Mouse (Mus musculus) heart, embryonic 16.5 days (tissue): ENCODE data around the gene Cacna1a. TPM values are rescaled to one million over a fixed set of nuclear protein-coding genes. Genes with fewer than 3 reads are reported as not detected.
A peak's percentile ranks its signal among the peaks of the same experiment; 100 is the strongest.

Source experiments
- ATAC-seq: fragments of 200-750 bp; cut with Nextera tagmentation; replicated peaks from 2 replicates; pipeline ENCODE4 v1.8.0; 2017; ENCODE audit warnings: moderate number of reproducible peaks; ENCODE audit not compliant: insufficient read depth, low FRiP score; ENCODE audit errors: extremely low read depth
- H3K27ac ChIP-seq: fragments of 300-500 bp; sonication (generic); 2 replicates; pipeline ENCODE4 v1.5.1; 2014; ENCODE audit warnings: mild to moderate bottlenecking, low read length, control low read depth, moderate library complexity
- H3K27me3 ChIP-seq: fragments of 300-500 bp; sonication (generic); 2 replicates; pipeline ENCODE4 v1.6.1; 2014; ENCODE audit warnings: low read length, mixed read lengths; ENCODE audit not compliant: control insufficient read depth, insufficient read depth
- H3K36me3 ChIP-seq: fragments of 300-500 bp; sonication (generic); 2 replicates; pipeline ENCODE4 v1.6.1; 2014; ENCODE audit not compliant: control insufficient read depth, insufficient read depth
- H3K4me1 ChIP-seq: fragments of 300-500 bp; sonication (generic); 2 replicates; pipeline ENCODE4 v1.6.1; 2014; ENCODE audit warnings: low read length, mixed read lengths; ENCODE audit not compliant: control insufficient read depth, insufficient read depth
- H3K4me2 ChIP-seq: fragments of 300-500 bp; sonication (generic); 2 replicates; pipeline ENCODE4 v1.6.1; 2014; ENCODE audit warnings: low read depth, mild to moderate bottlenecking, control low read depth, low read length
- H3K4me3 ChIP-seq: fragments of 300-500 bp; sonication (generic); 2 replicates; pipeline ENCODE4 v1.5.1; 2014; ENCODE audit warnings: mild to moderate bottlenecking, control low read depth, low read length
- H3K9ac ChIP-seq: fragments of 300-500 bp; sonication (generic); 2 replicates; pipeline ENCODE4 v1.6.1; 2014; ENCODE audit warnings: low read length, control low read depth
- H3K9me3 ChIP-seq: fragments of 300-500 bp; sonication (generic); replicated peaks from 2 replicates; pipeline ENCODE4 v1.6.1; 2016; ENCODE audit warnings: low read length; ENCODE audit not compliant: control insufficient read depth
- WGBS: fragments of 180-500 bp; shearing (Covaris S2); extraction: QIAGEN DNeasy Blood & Tissue Kit; methylation state at CpG from one replicate; pipeline ENCODE4 v1.1.7; 2014; 5-methylcytosine and 5-hydroxymethylcytosine counted together
- polyA plus RNA-seq: library from polyadenylated mRNA; unstranded; fragments of >200 nt; fragmentation: Nextera tagmentation; extraction: Ambion mirVana; gene quantifications from 2 replicates; pipeline ENCODE4 v1.2.1, GENCODE M21; 2015

Gene Cacna1a
- polyA plus RNA-seq, 1 experiment from 2014 or later = 6.9 TPM

DNA sequence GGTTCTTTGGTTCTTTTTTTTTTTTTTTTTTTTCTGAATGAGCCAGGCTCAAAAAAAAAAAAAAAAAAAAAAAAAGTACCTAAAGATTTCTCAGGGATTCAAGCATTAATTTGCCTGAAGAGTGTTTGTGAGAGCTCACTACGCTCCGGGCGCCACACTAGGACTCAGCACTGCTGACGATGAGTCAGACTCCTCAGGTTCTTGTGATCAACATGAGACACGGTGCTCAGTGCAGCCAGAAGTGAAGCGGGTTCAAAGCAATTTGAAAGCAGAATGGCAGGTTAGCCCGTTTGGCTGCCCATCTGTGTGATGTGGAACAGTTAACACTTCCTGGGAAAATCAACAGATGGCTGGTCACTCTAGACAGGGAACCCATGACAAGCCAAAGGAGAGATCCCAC, 139.8 kb downstream of the Cacna1a start:
- H3K27me3 ChIP-seq = no peaks in the 10 kb centered on the region
- H3K4me3 ChIP-seq = no peak overlapping the region
- 81% methylated on average over 7 of the region's 7 CpGs for WGBS
- ATAC-seq = no peak
- H3K9me3 ChIP-seq = peaks cover 16% of the 10 kb centered on the region
- H3K36me3 ChIP-seq = peaks cover 3% of the 10 kb centered on the region; the same call in 1 of the 2 replicates
- peaks cover 10% of the 10 kb centered on the region; the same call in 1 of the 2 replicates for H3K4me1 ChIP-seq
- H3K27ac ChIP-seq = no peak overlapping the region
- no peak overlapping the region for H3K9ac ChIP-seq
- no peak overlapping the region for H3K4me2 ChIP-seq

DNA sequence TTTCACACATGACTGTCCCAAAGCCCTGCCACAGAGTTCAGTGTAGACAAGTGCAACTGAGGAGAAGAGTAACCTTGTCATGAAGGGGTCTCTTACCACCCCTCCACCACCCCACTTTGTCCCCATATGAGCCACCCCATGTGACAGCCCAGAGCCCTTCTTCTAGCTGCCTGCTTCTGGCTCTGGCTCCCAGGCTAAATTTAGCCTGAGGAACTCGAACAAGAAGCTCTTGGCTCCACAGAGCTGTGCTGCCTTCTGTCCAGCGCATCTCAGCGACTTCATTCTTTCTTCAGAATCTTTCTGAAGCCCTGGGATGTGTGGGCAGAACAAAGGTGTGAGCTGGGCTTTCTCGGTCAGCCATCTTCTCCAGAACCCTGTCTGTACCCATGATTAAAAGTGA, 141.3 kb downstream of the Cacna1a start:
- whole genome bisulfite sequencing = 48% methylated on average over 4 of the region's 4 CpGs
- Histone ChIP-seq H3K9ac (no peak overlapping the region), H3K4me3 (no peak overlapping the region), H3K4me1 (peaks cover 10% of the 10 kb centered on the region; the same call in 1 of the 2 replicates), H3K27ac (no peak overlapping the region; the same call in 1 of the 2 replicates), H3K27me3 (no peaks in the 10 kb centered on the region), H3K9me3 (peaks cover 16% of the 10 kb centered on the region), H3K4me2 (no peak overlapping the region), H3K36me3 (peaks cover 3% of the 10 kb centered on the region; the same call in 1 of the 2 replicates)
- ATAC-seq = no peak; the same call in 1 of the 2 replicates

DNA sequence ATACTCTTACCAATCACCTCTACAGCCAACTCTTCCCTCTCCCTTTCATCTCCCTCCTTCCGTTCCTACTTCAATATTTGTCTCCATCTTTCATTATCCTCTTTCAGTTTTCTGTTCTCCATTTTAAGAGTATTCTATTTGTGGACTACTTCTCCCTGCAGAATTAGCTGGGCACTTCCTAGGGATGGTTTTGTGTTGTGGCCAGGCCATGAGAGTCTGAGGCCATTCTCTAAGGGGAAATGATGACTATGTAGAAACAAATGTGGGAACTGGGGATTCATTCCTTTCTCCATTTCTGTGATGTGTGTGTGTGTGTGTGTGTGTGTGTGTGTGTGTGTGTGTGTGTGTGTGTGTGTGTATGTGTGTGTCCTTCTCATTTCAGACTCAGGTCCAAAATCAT, 144.5 kb downstream of the Cacna1a start:
- H3K4me2 ChIP-seq = no peak overlapping the region
- no peak overlapping the region for H3K4me3 ChIP-seq
- WGBS = 66% methylated on average over 1 of the region's 1 CpGs
- ATAC-seq = no peak
- peaks cover 10% of the 10 kb centered on the region; the same call in 1 of the 2 replicates for H3K4me1 ChIP-seq
- peaks cover 9% of the 10 kb centered on the region for H3K9me3 ChIP-seq
- no peaks in the 10 kb centered on the region for H3K36me3 ChIP-seq
- H3K9ac ChIP-seq = no peak overlapping the region
- H3K27me3 ChIP-seq = no peaks in the 10 kb centered on the region
- H3K27ac ChIP-seq = no peak overlapping the region

DNA sequence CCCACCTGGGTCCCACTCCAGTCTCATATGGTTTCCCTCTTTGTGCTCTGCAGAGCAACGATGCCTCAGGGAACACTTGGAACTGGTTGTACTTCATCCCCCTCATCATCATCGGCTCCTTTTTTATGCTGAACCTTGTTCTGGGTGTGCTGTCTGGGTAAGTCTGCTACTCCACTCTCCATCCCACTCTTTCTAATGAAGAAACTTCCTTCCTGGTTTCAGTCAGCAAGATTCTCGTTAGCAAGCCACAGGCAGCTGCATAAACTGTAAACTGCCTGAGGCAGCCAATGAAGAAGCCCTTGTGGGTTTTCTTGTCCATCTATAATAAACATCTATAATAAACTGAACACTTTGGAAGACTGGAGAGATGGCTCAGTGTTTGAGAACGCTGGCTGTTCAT, 145.1 kb downstream of the Cacna1a start:
- peaks cover 9% of the 10 kb centered on the region for H3K9me3 ChIP-seq
- H3K27ac ChIP-seq = no peak overlapping the region
- no peak overlapping the region for H3K4me3 ChIP-seq
- no peak for ATAC-seq
- no peaks in the 10 kb centered on the region for H3K36me3 ChIP-seq
- H3K4me2 ChIP-seq = no peak overlapping the region
- H3K27me3 ChIP-seq = no peaks in the 10 kb centered on the region
- peaks cover 10% of the 10 kb centered on the region; the same call in 1 of the 2 replicates for H3K4me1 ChIP-seq
- 68% methylated on average over 4 of the region's 4 CpGs for WGBS
- H3K9ac ChIP-seq = no peak overlapping the region

DNA sequence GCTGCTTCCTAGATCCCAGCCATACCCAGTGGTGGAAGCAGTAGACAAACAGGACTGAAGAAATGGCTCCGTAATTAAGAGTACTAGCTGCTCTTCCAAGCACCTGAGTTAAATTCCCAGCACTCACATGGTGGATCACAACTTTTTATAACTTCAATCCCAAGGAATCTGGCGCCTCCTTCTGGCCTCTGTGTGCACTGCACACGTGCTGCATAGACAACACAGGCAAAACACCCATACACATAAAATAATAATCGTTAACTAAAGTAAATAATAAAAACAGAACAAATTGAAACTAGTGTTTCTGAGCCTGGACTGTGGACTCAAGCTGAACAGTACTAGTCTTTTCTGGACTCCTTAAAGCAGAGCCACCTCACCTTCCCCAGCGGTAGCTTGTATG, 148.7 kb downstream of the Cacna1a start:
- Histone ChIP-seq H3K9me3 (0 out of 2 replicates have a peak, but pooled peaks cover 6% of the 10 kb centered on the region), H3K4me3 (no peak overlapping the region), H3K4me1 (no peaks in the 10 kb centered on the region), H3K27ac (no peak overlapping the region), H3K36me3 (no peaks in the 10 kb centered on the region), H3K4me2 (no peak overlapping the region), H3K9ac (no peak overlapping the region), H3K27me3 (no peaks in the 10 kb centered on the region)
- no peak for ATAC-seq
- 79% methylated on average over 5 of the region's 5 CpGs for WGBS

DNA sequence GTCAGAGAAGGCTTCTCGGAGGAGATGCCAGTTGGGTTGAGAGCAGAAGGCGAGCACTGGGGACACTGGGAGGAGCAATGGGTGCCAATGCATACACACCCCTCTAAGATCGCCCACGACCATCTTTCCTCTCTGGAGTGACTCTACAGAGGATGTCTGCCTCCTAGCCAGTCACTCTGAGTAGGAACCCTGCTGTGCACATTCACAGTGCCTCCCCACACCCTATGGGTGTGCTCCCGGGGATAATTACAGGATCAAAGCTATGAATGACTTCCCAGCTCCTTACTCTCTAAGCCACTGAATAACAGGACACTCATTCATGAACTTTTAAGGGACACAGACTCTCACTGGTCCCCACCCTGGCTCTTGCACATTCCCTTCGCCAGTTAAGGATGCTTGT, 151.1 kb downstream of the Cacna1a start:
- no peak overlapping the region for H3K27ac ChIP-seq
- WGBS = 46% methylated on average over 6 of the region's 6 CpGs
- no peaks in the 10 kb centered on the region for H3K36me3 ChIP-seq
- H3K9me3 ChIP-seq = no peaks in the 10 kb centered on the region
- no peak overlapping the region for H3K9ac ChIP-seq
- no peak overlapping the region for H3K4me2 ChIP-seq
- H3K27me3 ChIP-seq = no peaks in the 10 kb centered on the region
- ATAC-seq = no peak
- H3K4me1 ChIP-seq = no peaks in the 10 kb centered on the region
- no peak overlapping the region for H3K4me3 ChIP-seq

DNA sequence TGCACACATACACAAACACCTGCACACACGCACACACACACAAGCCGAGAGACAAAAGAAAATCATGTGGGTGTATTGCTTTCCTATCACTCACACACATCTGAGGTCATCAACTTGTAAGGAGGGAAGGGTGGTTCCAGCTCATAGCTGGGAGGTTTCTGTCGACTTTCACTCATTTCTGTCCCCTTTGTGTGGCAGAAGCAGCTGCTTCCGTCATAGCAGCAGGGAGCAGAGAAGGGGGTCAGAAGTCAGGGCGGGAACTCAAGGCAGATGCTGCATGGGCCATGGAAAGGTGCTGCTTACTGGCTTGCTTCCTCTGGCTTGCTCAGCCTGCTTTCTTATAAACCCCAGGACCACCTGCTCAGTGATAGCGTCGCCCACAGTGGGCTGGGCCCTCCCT, 154.2 kb downstream of the Cacna1a start:
- Histone ChIP-seq H3K27me3 (no peaks in the 10 kb centered on the region), H3K9me3 (no peaks in the 10 kb centered on the region), H3K4me2 (no peak overlapping the region), H3K27ac (no peak overlapping the region), H3K9ac (no peak overlapping the region), H3K36me3 (no peaks in the 10 kb centered on the region), H3K4me3 (no peak overlapping the region), H3K4me1 (peaks cover 10% of the 10 kb centered on the region)
- 73% methylated on average over 7 of the region's 7 CpGs for WGBS
- no peak for ATAC-seq

DNA sequence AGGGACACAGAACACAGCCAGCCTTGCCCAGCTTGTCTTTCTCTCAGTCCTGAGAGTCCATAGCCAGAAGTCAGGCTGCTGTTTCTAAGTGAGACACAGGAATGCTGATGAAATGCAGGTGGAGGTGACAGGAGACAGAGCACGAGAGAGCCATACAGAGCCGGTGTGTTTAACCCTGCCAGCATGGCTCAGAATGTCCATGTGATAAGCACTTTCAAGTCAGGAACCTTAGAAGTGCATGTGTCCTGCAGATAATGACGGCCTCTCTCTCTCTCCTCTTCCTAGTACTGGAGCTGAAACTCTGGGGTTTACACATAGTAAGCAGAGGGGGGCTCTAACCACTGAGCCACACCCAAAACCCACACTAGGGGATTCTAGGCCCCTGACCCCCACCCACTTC, 157.3 kb downstream of the Cacna1a start:
- no peak overlapping the region for H3K4me3 ChIP-seq
- peaks cover 10% of the 10 kb centered on the region for H3K4me1 ChIP-seq
- ATAC-seq = peak; percentile 37; the same call in 1 of the 2 replicates
- no peaks in the 10 kb centered on the region for H3K27me3 ChIP-seq
- H3K9ac ChIP-seq = no peak overlapping the region
- H3K36me3 ChIP-seq = no peaks in the 10 kb centered on the region
- H3K4me2 ChIP-seq = no peak overlapping the region
- H3K27ac ChIP-seq = no peak overlapping the region
- H3K9me3 ChIP-seq = no peaks in the 10 kb centered on the region
- 21% methylated on average over 3 of the region's 3 CpGs for WGBS

DNA sequence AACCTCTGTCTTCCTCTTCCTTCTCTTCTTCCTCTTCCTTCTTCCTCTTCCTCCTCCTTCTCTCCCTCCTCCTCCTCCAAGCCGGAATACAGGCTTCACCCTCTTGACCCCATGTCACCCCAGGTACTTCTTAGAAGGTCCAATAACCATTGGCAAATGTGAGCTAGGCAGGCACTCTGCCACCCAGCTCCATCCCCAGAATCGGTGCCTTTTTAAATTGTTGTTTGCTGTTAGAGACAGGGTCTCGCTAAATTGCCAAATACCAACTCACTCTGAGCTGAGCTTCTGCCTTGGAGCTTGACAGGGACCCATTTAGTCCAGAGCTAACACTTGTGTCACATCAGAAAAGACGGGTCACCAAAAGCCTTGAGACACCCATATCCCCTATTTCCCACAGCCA, 164.2 kb downstream of the Cacna1a start:
- Histone ChIP-seq H3K36me3 (no peaks in the 10 kb centered on the region), H3K4me3 (no peak overlapping the region), H3K4me2 (no peak overlapping the region), H3K27me3 (peaks cover 22% of the 10 kb centered on the region), H3K4me1 (peaks cover 5% of the 10 kb centered on the region; the same call in 1 of the 2 replicates), H3K9me3 (no peaks in the 10 kb centered on the region), H3K9ac (no peak overlapping the region), H3K27ac (no peak overlapping the region)
- no peak for ATAC-seq
- 72% methylated on average over 4 of the region's 4 CpGs for WGBS
